Mouse (Mus musculus) forebrain, embryonic 16.5 days (tissue): ENCODE results near the gene Carmil2. TPM values are rescaled to one million over a fixed set of nuclear protein-coding genes. Genes with fewer than 3 reads are reported as not detected.

Source experiments
- ATAC-seq: fragments of 200-750 bp; cut with Nextera tagmentation; 2 replicates; pipeline ENCODE4 v1.8.0; 2017; ENCODE audit warnings: mild to moderate bottlenecking, moderate library complexity
- H3K27ac ChIP-seq: fragments of 300-500 bp; sonication (generic); 2 replicates; pipeline ENCODE4 v1.5.1; 2014; ENCODE audit warnings: low read length, control low read depth
- H3K27me3 ChIP-seq: fragments of 300-500 bp; sonication (generic); replicated peaks from 2 replicates; pipeline ENCODE4 v1.6.1; 2014; ENCODE audit warnings: low read length; ENCODE audit not compliant: control insufficient read depth, insufficient read depth
- H3K36me3 ChIP-seq: fragments of 300-500 bp; sonication (generic); 2 replicates; pipeline ENCODE4 v1.6.1; 2014; ENCODE audit not compliant: control insufficient read depth, insufficient read depth
- H3K4me1 ChIP-seq: fragments of 300-500 bp; sonication (generic); replicated peaks from 2 replicates; pipeline ENCODE4 v1.6.1; 2014; ENCODE audit warnings: low read length; ENCODE audit not compliant: control insufficient read depth, insufficient read depth
- H3K4me2 ChIP-seq: fragments of 300-500 bp; sonication (generic); 2 replicates; pipeline ENCODE4 v1.6.1; 2014; ENCODE audit warnings: mild to moderate bottlenecking, low read length, control low read depth
- H3K4me3 ChIP-seq: fragments of 300-500 bp; sonication (generic); replicated peaks from 2 replicates; pipeline ENCODE4 v1.5.1; 2014; ENCODE audit warnings: mild to moderate bottlenecking, low read length, control low read depth
- H3K9ac ChIP-seq: fragments of 300-500 bp; sonication (generic); replicated peaks from 2 replicates; pipeline ENCODE4 v1.6.1; 2014; ENCODE audit warnings: low read depth, low read length, control low read depth
- H3K9me3 ChIP-seq: fragments of 300-500 bp; sonication (generic); 2 replicates; pipeline ENCODE4 v1.6.1; 2016; ENCODE audit warnings: low read length; ENCODE audit not compliant: control insufficient read depth
- whole genome bisulfite sequencing: fragments of 180-500 bp; shearing (Covaris S2); extraction: QIAGEN DNeasy Blood & Tissue Kit; methylation state at CpG from one replicate; pipeline ENCODE4 v1.1.7; 2014; 5-methylcytosine and 5-hydroxymethylcytosine counted together
- polyA plus RNA-seq: library from polyadenylated mRNA; unstranded; fragments of >200 nt; fragmentation: Nextera tagmentation; extraction: Ambion mirVana; gene quantifications from 2 replicates; pipeline ENCODE4 v1.2.1, GENCODE M21; 2015

The Carmil2 gene
- 9.5 and 12.7 TPM in 2 replicates for polyA plus RNA-seq

- no peak within 1 kb of the TSS for H3K4me2 ChIP-seq
- H3K4me1 ChIP-seq, result no peaks in the 10 kb centered on the region
- ATAC-seq, result peak; percentile 57
- WGBS, result 12% methylated on average over 26 of the region's 26 CpGs
- H3K4me3 ChIP-seq, result no peak within 1 kb of the TSS
- no peak within 1 kb of the TSS for H3K9ac ChIP-seq
- no peaks in the 10 kb centered on the region for H3K9me3 ChIP-seq
- peaks cover 15% of the 10 kb centered on the region for H3K36me3 ChIP-seq
- no peak within 1 kb of the TSS for H3K27ac ChIP-seq
- H3K27me3 ChIP-seq, result no peaks in the 10 kb centered on the region
Measured at GRCm38 (mm10) chr8:105685796-105686308, at the start of gene Carmil2. Carmil2 (plus strand) TSS chr8:105686274.

DNA sequence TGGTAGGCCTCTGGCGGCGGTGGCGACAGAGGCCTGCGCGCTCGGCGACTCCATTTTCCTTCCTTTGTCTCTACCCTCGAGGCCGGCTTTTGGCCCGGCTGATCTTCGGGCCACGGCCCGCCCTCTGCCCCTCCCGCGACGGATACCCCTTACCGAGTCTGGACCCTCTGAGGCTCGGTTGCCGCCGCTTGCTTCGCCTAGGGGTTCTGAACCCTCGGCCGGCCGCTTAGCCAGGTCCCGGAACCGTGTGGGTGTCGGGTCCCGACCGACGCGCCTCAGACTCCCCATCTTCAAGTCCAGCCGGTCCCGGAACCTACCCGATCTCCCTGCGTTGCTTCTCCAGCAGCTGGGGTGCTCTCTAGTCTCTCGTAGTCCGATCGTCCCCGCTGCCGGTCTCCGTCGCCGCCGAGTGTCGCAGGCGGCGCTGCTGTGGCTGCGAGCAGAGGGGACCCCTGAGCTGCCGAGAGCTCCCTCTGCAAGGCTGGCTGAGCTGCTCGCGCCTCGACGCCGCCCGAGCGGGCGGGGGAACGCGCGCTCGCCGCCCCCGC, 49.0 kb upstream of the Carmil2 start, which contains the start of gene Agrp:
Gene Agrp, minus strand, starts transcription at position 431 of the 548 bp plus-strand sequence.
- peak within 1 kb of the TSS; percentile 96 for H3K4me2 ChIP-seq
- no peaks in the 10 kb centered on the region for H3K36me3 ChIP-seq
- H3K4me3 ChIP-seq, result peak within 1 kb of the TSS; percentile 99
- WGBS, result 0% methylated on average over 60 of the region's 63 CpGs
- H3K4me1 ChIP-seq, result peaks cover 30% of the 10 kb centered on the region
- no peaks in the 10 kb centered on the region for H3K9me3 ChIP-seq
- H3K27me3 ChIP-seq, result no peaks in the 10 kb centered on the region
- H3K27ac ChIP-seq, result peak within 1 kb of the TSS; percentile 100
- peak; percentile 57 for ATAC-seq
- peak within 1 kb of the TSS; percentile 100 for H3K9ac ChIP-seq

DNA sequence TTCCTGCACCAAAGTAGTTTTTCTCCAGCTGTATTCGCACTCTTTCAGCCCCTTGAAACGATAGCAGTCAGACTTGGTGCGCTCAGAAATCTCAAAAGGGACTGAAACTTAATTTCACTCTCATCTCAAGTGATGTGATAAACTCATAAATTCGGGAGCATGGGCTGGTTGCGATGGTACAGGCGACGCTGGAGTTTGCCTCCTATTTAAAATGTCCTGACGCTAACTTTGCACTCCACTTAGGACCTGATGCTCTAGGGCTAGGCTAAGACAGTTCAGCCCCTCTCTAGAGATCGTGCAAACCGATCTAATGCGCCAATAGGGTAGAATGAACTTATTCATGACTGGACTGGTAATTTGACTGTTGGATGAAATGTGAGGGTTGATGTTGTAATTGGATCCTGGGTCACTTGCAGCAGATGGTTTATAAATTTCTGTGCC, 48.5 kb upstream of the Carmil2 start:
- H3K4me1 ChIP-seq, result peaks cover 30% of the 10 kb centered on the region
- ATAC-seq, result no peak
- peak overlapping the region; percentile 96 for H3K4me2 ChIP-seq
- H3K27me3 ChIP-seq, result no peaks in the 10 kb centered on the region
- H3K36me3 ChIP-seq, result no peaks in the 10 kb centered on the region
- no peaks in the 10 kb centered on the region for H3K9me3 ChIP-seq
- peak overlapping the region; percentile 100 for H3K9ac ChIP-seq
- peak overlapping the region; percentile 100 for H3K27ac ChIP-seq
- under 1% methylated on average over 11 of the region's 11 CpGs for WGBS
- H3K4me3 ChIP-seq, result peak overlapping the region; percentile 99

- peaks cover 32% of the 10 kb centered on the region for H3K4me1 ChIP-seq
- WGBS, result 81% methylated on average over 4 of the region's 4 CpGs
- H3K4me2 ChIP-seq, result peak overlapping the region; percentile 96
- H3K9me3 ChIP-seq, result no peaks in the 10 kb centered on the region
- H3K27me3 ChIP-seq, result no peaks in the 10 kb centered on the region
- no peak overlapping the region; the same call in 1 of the 2 replicates for H3K9ac ChIP-seq
- H3K27ac ChIP-seq, result no peak overlapping the region
- H3K36me3 ChIP-seq, result 0 out of 2 replicates have a peak, but pooled peaks cover 1% of the 10 kb centered on the region
- ATAC-seq, result no peak
- peak overlapping the region; percentile 13 for H3K4me3 ChIP-seq
Measured at GRCm38 (mm10) chr8:105638510-105638909, 47.6 kb upstream of the Carmil2 start.

DNA sequence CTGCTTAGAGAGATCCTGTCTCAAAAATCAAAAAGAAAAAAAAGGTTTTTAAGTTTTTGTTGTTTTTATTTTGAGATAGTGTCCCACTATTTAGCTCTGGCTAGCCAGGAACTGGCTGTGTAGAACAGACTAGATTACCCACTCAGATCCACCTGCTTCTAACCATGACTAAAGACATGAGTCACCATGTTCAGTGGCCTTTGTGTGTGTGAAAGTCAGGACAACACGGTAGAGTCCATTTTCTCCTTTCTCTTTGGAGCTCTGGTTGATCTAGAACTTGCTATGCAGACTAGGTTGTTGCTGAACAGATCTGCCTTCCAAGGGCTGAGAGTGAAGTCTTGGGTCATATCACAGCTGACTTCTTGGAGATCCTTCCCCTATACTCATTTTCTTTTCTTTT, 46.2 kb upstream of the Carmil2 start:
- H3K9me3 ChIP-seq, result no peaks in the 10 kb centered on the region
- H3K36me3 ChIP-seq, result peaks cover 10% of the 10 kb centered on the region; the same call in 1 of the 2 replicates
- no peak overlapping the region for H3K27ac ChIP-seq
- peaks cover 32% of the 10 kb centered on the region for H3K4me1 ChIP-seq
- H3K9ac ChIP-seq, result no peak overlapping the region
- no peak overlapping the region for H3K4me3 ChIP-seq
- no peak for ATAC-seq
- no peaks in the 10 kb centered on the region for H3K27me3 ChIP-seq
- 86% methylated on average over 1 of the region's 1 CpGs for WGBS
- H3K4me2 ChIP-seq, result no peak overlapping the region

DNA sequence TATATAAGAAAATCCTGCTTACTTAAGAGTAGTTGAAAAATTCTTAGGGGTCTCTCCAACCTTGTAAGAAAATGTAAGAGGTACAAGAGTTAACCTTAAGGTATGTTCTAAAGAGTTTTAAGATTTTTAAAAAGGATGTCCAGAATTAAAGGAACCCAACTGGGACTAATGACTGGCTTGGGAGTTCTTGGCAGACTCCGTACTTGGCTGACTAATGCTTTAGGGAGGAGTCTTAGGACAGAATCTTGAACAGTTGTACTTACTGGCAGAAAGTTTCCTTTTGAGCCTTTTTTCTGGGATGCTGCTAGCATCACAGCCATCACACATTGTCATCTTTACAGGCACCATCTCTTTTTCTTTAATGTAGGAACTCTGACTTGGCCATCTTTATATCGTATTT, 45.6 kb upstream of the Carmil2 start:
- H3K4me3 ChIP-seq, result no peak overlapping the region
- no peak for ATAC-seq
- peaks cover 12% of the 10 kb centered on the region for H3K36me3 ChIP-seq

DNA sequence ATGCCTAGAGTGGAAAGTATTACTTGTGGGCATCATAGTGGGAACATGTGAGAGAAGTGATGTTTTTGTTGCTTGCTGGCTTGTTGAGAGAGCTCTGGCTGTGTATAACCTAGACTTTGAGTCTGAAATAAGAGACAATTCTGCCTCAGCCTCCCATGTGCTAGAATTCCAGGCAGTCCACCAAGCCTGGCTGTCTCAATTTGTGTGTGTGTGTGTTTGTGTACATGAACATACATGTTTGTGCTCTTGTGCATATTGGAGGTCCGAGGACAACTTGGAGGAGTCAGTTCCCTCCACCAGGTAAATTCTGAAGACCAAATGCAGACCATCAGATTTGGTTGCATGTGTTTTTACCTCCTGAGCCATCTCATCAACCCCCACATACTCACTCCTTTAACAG, 40.9 kb upstream of the Carmil2 start:
- Histone ChIP-seq H3K27me3 (no peaks in the 10 kb centered on the region), H3K36me3 (peaks cover 14% of the 10 kb centered on the region), H3K4me1 (peaks cover 10% of the 10 kb centered on the region; the same call in 1 of the 2 replicates), H3K4me2 (no peak overlapping the region), H3K27ac (no peak overlapping the region), H3K4me3 (no peak overlapping the region), H3K9me3 (no peaks in the 10 kb centered on the region), H3K9ac (no peak overlapping the region)
- 100% methylated on average over 1 of the region's 1 CpGs for WGBS
- no peak for ATAC-seq

More for the DNA sequence above, 45.6 kb upstream of the Carmil2 start:
- no peak overlapping the region for H3K4me2 ChIP-seq
- H3K4me1 ChIP-seq, result peaks cover 29% of the 10 kb centered on the region
- no peak overlapping the region for H3K9ac ChIP-seq
- H3K9me3 ChIP-seq, result no peaks in the 10 kb centered on the region
- 64% methylated on average over 2 of the region's 2 CpGs for WGBS
- H3K27me3 ChIP-seq, result no peaks in the 10 kb centered on the region
- no peak overlapping the region for H3K27ac ChIP-seq

GRCm38 (mm10) chr8:105648929-105649328, 37.1 kb upstream of the Carmil2 start:
- no peaks in the 10 kb centered on the region for H3K4me1 ChIP-seq
- H3K9me3 ChIP-seq, result no peaks in the 10 kb centered on the region
- no peak for ATAC-seq
- H3K4me3 ChIP-seq, result no peak overlapping the region
- H3K27me3 ChIP-seq, result no peaks in the 10 kb centered on the region
- no peak overlapping the region for H3K4me2 ChIP-seq
- H3K9ac ChIP-seq, result no peak overlapping the region
- 100% methylated on average over 1 of the region's 1 CpGs for WGBS
- H3K27ac ChIP-seq, result no peak overlapping the region
- peaks cover 12% of the 10 kb centered on the region for H3K36me3 ChIP-seq

GRCm38 (mm10) chr8:105657641-105658040, 28.4 kb upstream of the Carmil2 start:
- H3K4me1 ChIP-seq, result no peaks in the 10 kb centered on the region
- H3K4me2 ChIP-seq, result no peak overlapping the region
- H3K27me3 ChIP-seq, result no peaks in the 10 kb centered on the region
- no peaks in the 10 kb centered on the region for H3K9me3 ChIP-seq
- no peak overlapping the region for H3K4me3 ChIP-seq
- peaks cover 2% of the 10 kb centered on the region; the same call in 1 of the 2 replicates for H3K36me3 ChIP-seq
- H3K9ac ChIP-seq, result no peak overlapping the region
- H3K27ac ChIP-seq, result no peak overlapping the region
- ATAC-seq, result no peak
